Mouse (Mus musculus) liver, postnatal 0 days (tissue): ENCODE data around the gene Mrpl48. TPM values are rescaled to one million over a fixed set of nuclear protein-coding genes. Genes with fewer than 3 reads are reported as not detected.
A peak's percentile ranks its signal among the peaks of the same experiment; 100 is the strongest.

Experiments used
- ATAC-seq: fragments of 200-750 bp; cut with Nextera tagmentation; 2 replicates; pipeline ENCODE4 v1.8.0; 2017; ENCODE audit warnings: mild to moderate bottlenecking, moderate library complexity
- DNase-seq: peaks from one replicate; pipeline ENCODE4 v3.0.0-alpha.2; 2016
- H3K27ac ChIP-seq: fragments of 300-500 bp; sonication (generic); 2 replicates; pipeline ENCODE4 v1.5.1; 2014; ENCODE audit warnings: antibody characterized with exemption, moderate library complexity, mild to moderate bottlenecking, low read depth
- H3K27me3 ChIP-seq: fragments of 300-500 bp; sonication (generic); 2 replicates; pipeline ENCODE4 v1.6.1; 2014; ENCODE audit warnings: low read length, control low read depth, mixed read lengths; ENCODE audit not compliant: insufficient read depth
- H3K36me3 ChIP-seq: fragments of 300-500 bp; sonication (generic); replicated peaks from 2 replicates; pipeline ENCODE4 v1.6.1; 2014; ENCODE audit warnings: mild to moderate bottlenecking, control low read depth, low read length, moderate library complexity, mixed read lengths; ENCODE audit not compliant: insufficient read depth
- H3K4me1 ChIP-seq: fragments of 300-500 bp; sonication (generic); 2 replicates; pipeline ENCODE4 v1.6.1; 2014; ENCODE audit warnings: antibody characterized with exemption, mild to moderate bottlenecking, control low read depth; ENCODE audit not compliant: insufficient read depth
- H3K4me2 ChIP-seq: fragments of 300-500 bp; sonication (generic); 2 replicates; pipeline ENCODE4 v1.6.1; 2014; ENCODE audit warnings: low read depth, mild to moderate bottlenecking, low read length, moderate library complexity, mixed read lengths
- H3K4me3 ChIP-seq: fragments of 300-500 bp; sonication (generic); 2 replicates; pipeline ENCODE4 v1.5.1; 2014; ENCODE audit warnings: low read depth, low read length
- H3K9ac ChIP-seq: fragments of 300-500 bp; sonication (generic); replicated peaks from 2 replicates; pipeline ENCODE4 v1.6.1; 2014; ENCODE audit warnings: mild to moderate bottlenecking, moderate library complexity
- H3K9me3 ChIP-seq: fragments of 300-500 bp; sonication (generic); 2 replicates; pipeline ENCODE4 v1.6.1; 2016; ENCODE audit warnings: mild to moderate bottlenecking, control low read depth, low read length, mixed read lengths
- CTCF ChIP-seq: sonication (generic); IDR thresholded peaks from 2 replicates; pipeline ENCODE4 v1.5.1; 2016; ENCODE audit warnings: antibody characterized with exemption, low read depth
- EP300 ChIP-seq: IDR thresholded peaks from 2 replicates; pipeline ENCODE4 v1.6.1; 2016; ENCODE audit warnings: antibody characterized with exemption, low read depth, mild to moderate bottlenecking
- WGBS: fragments of 180-500 bp; shearing (Covaris S2); extraction: QIAGEN DNeasy Blood & Tissue Kit; methylation state at CpG from one replicate; pipeline ENCODE4 v1.1.7; 2014; ENCODE audit not compliant: insufficient replicate concordance; 5-methylcytosine and 5-hydroxymethylcytosine counted together
- polyA plus RNA-seq: library from polyadenylated mRNA; unstranded; fragments of >200 nt; fragmentation: Nextera tagmentation; extraction: Ambion mirVana; gene quantifications from 2 replicates; pipeline ENCODE4 v1.2.1, GENCODE M21; 2015

The Mrpl48 gene
- polyA plus RNA-seq, 1 experiment from 2014 or later, result 54.5 TPM

- WGBS, result 60% methylated on average over 4 of the region's 4 CpGs
- Histone ChIP-seq H3K4me3 (no peak overlapping the region), H3K36me3 (peaks cover 3% of the 10 kb centered on the region), H3K9me3 (no peaks in the 10 kb centered on the region), H3K27me3 (no peaks in the 10 kb centered on the region), H3K4me1 (peaks cover 14% of the 10 kb centered on the region), H3K9ac (no peak overlapping the region), H3K27ac (no peak overlapping the region), H3K4me2 (peak overlapping the region; percentile 40)
- peak; percentile 71; the same call in 1 of the 2 replicates for TF ChIP-seq EP300
- no peak for TF ChIP-seq CTCF
- DNase-seq (no peak), ATAC-seq (0 out of 2 replicates have a peak, but pooled peaks have one; percentile 8)
Observed at GRCm38 (mm10) chr7:100559331-100559730, 48.8 kb downstream of the Mrpl48 start.

GRCm38 (mm10) chr7:100557241-100557640, 50.9 kb downstream of the Mrpl48 start:
- Histone ChIP-seq H3K4me2 (no peak overlapping the region), H3K9ac (no peak overlapping the region), H3K36me3 (peaks cover 5% of the 10 kb centered on the region), H3K9me3 (no peaks in the 10 kb centered on the region), H3K27me3 (no peaks in the 10 kb centered on the region), H3K27ac (no peak overlapping the region), H3K4me1 (peaks cover 14% of the 10 kb centered on the region), H3K4me3 (no peak overlapping the region)
- 81% methylated on average over 5 of the region's 5 CpGs for WGBS
- DNase-seq (no peak), ATAC-seq (no peak)
- TF ChIP-seq CTCF (no peak), EP300 (no peak)

GRCm38 (mm10) chr7:100555431-100555951, 52.6 kb downstream of the Mrpl48 start:
- Histone ChIP-seq H3K4me1 (peaks cover 14% of the 10 kb centered on the region), H3K36me3 (peaks cover 9% of the 10 kb centered on the region), H3K27ac (peak overlapping the region; percentile 76), H3K9ac (peak overlapping the region; percentile 41; the same call in 1 of the 2 replicates), H3K4me3 (no peak overlapping the region), H3K27me3 (no peaks in the 10 kb centered on the region), H3K9me3 (no peaks in the 10 kb centered on the region), H3K4me2 (peak overlapping the region; percentile 30)
- ATAC-seq (peak; percentile 20; the same call in 1 of the 2 replicates), DNase-seq (no peak)
- WGBS, result 62% methylated on average over 13 of the region's 13 CpGs
- TF ChIP-seq EP300 (no peak), CTCF (no peak)

- Histone ChIP-seq H3K27ac (peak overlapping the region; percentile 76), H3K27me3 (no peaks in the 10 kb centered on the region), H3K36me3 (peaks cover 11% of the 10 kb centered on the region), H3K9me3 (no peaks in the 10 kb centered on the region), H3K4me3 (no peak overlapping the region), H3K4me1 (peaks cover 13% of the 10 kb centered on the region), H3K9ac (no peak overlapping the region), H3K4me2 (peak overlapping the region; percentile 43)
- TF ChIP-seq EP300 (no peak), CTCF (no peak)
- DNase-seq (peak; percentile 44), ATAC-seq (peak; percentile 77)
- 50% methylated on average over 5 of the region's 5 CpGs for WGBS
Observed at GRCm38 (mm10) chr7:100554939-100555338, 53.2 kb downstream of the Mrpl48 start.

- H3K36me3 ChIP-seq, result peaks cover 13% of the 10 kb centered on the region
- WGBS, result 52% methylated on average over 5 of the region's 5 CpGs
- no peak overlapping the region for H3K4me3 ChIP-seq
- peak overlapping the region; percentile 22; the same call in 1 of the 2 replicates for H3K4me2 ChIP-seq
- H3K9ac ChIP-seq, result no peak overlapping the region
- no peak for DNase-seq
- H3K27ac ChIP-seq, result no peak overlapping the region; the same call in 1 of the 2 replicates
- H3K9me3 ChIP-seq, result no peaks in the 10 kb centered on the region
- H3K4me1 ChIP-seq, result peaks cover 6% of the 10 kb centered on the region
- H3K27me3 ChIP-seq, result no peaks in the 10 kb centered on the region
- TF ChIP-seq CTCF (peak; percentile 50), EP300 (no peak)
- ATAC-seq, result peak; percentile 82
Observed at GRCm38 (mm10) chr7:100550338-100551007, 57.6 kb downstream of the Mrpl48 start.

- H3K9ac ChIP-seq, result 0 out of 2 replicates have a peak overlapping the region, but pooled peaks have one; percentile 6
- TF ChIP-seq CTCF (no peak), EP300 (no peak)
Observed at GRCm38 (mm10) chr7:100549796-100550195, 58.3 kb downstream of the Mrpl48 start.

More at GRCm38 (mm10) chr7:100549796-100550195, 58.3 kb downstream of the Mrpl48 start:
- ATAC-seq (no peak), DNase-seq (no peak)
- Histone ChIP-seq H3K36me3 (peaks cover 13% of the 10 kb centered on the region), H3K4me3 (no peak overlapping the region), H3K27ac (no peak overlapping the region), H3K4me2 (peak overlapping the region; percentile 22; the same call in 1 of the 2 replicates), H3K27me3 (no peaks in the 10 kb centered on the region), H3K4me1 (peaks cover 2% of the 10 kb centered on the region; the same call in 1 of the 2 replicates), H3K9me3 (no peaks in the 10 kb centered on the region)
- WGBS, result 68% methylated on average over 3 of the region's 3 CpGs
